In genomic region chr16:75446901-75447514, GRCm38 (mm10) we compare ENCODE assay signal across 9 mouse cellular contexts.
A peak's percentile ranks its signal among the peaks of the same experiment; 100 is the strongest.
DNase-seq lines count a peak whose midpoint lies in the region; ATAC-seq and TF ChIP-seq lines count a peak whose summit lies in the region.
"Had no signal": no experiment of that assay in that cellular context is flagged by ENCODE, and none has a peak within 500 bp of the region (broad histone marks: within the 10 kb centered on the region; RNA-seq: fewer than 3 reads in every experiment).

No protein-coding gene starts in this region.

- ATAC-seq in forebrain, postnatal 0 days: peak; percentile 78
- ATAC-seq in midbrain, embryonic 16.5 days: peak; percentile 71

- peak; percentile 23 for DNase-seq in adrenal gland, postnatal 10 days
- no peak for DNase-seq in adrenal gland, postnatal 25 days
- peak; percentile 14 for DNase-seq in WW6 (ENCODE audit: low read depth, low spot score)
- DNase-seq in forebrain, postnatal 0 days: peak; percentile 52
- peak; percentile 43 to 44 for DNase-seq in layer of hippocampus, postnatal 14 days (ENCODE audit: low spot score in 2 of 2)
- DNase-seq in thymus, postnatal 10 days (ENCODE audit: low spot score in 2 of 2): no peak
- no peak for DNase-seq in spleen, postnatal 4 days (ENCODE audit: low spot score in 2 of 2)

- peak overlapping the region; percentile 4 for H3K9ac ChIP-seq in forebrain, postnatal 0 days
- H3K9ac ChIP-seq in midbrain, embryonic 16.5 days (ENCODE audit: low read depth, low read length): peak overlapping the region; percentile 33

- 0% methylated on average over 14 of the region's 14 CpGs for WGBS in forebrain, postnatal 0 days
- under 1% methylated on average over 14 of the region's 14 CpGs for WGBS in midbrain, embryonic 16.5 days

- H3K4me3 ChIP-seq in forebrain, postnatal 0 days (ENCODE audit: low read depth, low read length): peak overlapping the region; percentile 34
- peak overlapping the region; percentile 46 for H3K4me3 ChIP-seq in midbrain, embryonic 16.5 days (ENCODE audit: low read depth, low read length)

- TF ChIP-seq CTCF in forebrain, postnatal 0 days (IDR thresholded peaks at IDR 0.05; ENCODE audit: low read depth): no peak

- H3K9me3 ChIP-seq in forebrain, postnatal 0 days (ENCODE audit: low read length): no peaks in the 10 kb centered on the region
- H3K9me3 ChIP-seq in midbrain, embryonic 16.5 days (replicated peaks; ENCODE audit: control insufficient read depth, low read length, poor library complexity, severe bottlenecking): no peaks in the 10 kb centered on the region

- peak overlapping the region; percentile 53 for H3K4me2 ChIP-seq in forebrain, postnatal 0 days (ENCODE audit: low read depth)
- H3K4me2 ChIP-seq in midbrain, embryonic 16.5 days (ENCODE audit: low read length): peak overlapping the region; percentile 83

- H3K27ac ChIP-seq in forebrain, postnatal 0 days (ENCODE audit: low read depth, low read length): no peak overlapping the region
- H3K27ac ChIP-seq in midbrain, embryonic 16.5 days (ENCODE audit: low read length): no peak overlapping the region
- H3K27ac ChIP-seq: macrophage had no signal

- no peaks in the 10 kb centered on the region for H3K4me1 ChIP-seq in forebrain, postnatal 0 days (ENCODE audit: insufficient read depth)
- H3K4me1 ChIP-seq in midbrain, embryonic 16.5 days (ENCODE audit: control insufficient read depth, insufficient read depth, low read length): peaks cover 5% of the 10 kb centered on the region; the same call in 1 of the 2 replicates

- H3K27me3 ChIP-seq in forebrain, postnatal 0 days (ENCODE audit: insufficient read depth, low read length): no peaks in the 10 kb centered on the region
- no peaks in the 10 kb centered on the region for H3K27me3 ChIP-seq in midbrain, embryonic 16.5 days (ENCODE audit: control insufficient read depth, insufficient read depth, low read depth, low read length)

- no peaks in the 10 kb centered on the region for H3K36me3 ChIP-seq in forebrain, postnatal 0 days (ENCODE audit: insufficient read depth)
- no peaks in the 10 kb centered on the region for H3K36me3 ChIP-seq in midbrain, embryonic 16.5 days (ENCODE audit: control insufficient read depth, insufficient read depth, low read length)

Comparison
In these comparisons a context has a peak if more than half of its experiments do, and no peak if none do; other contexts are left out.
1. DNase-seq: peak in adrenal gland, postnatal 10 days (single experiment), WW6 (single experiment), forebrain, postnatal 0 days (single experiment) and layer of hippocampus, postnatal 14 days (2 of 2); none in adrenal gland, postnatal 25 days (single experiment), thymus, postnatal 10 days (0 of 2) and spleen, postnatal 4 days (0 of 2).